Comparison of ENCODE assay signal across 8 mouse cellular contexts in the genomic region with DNA sequence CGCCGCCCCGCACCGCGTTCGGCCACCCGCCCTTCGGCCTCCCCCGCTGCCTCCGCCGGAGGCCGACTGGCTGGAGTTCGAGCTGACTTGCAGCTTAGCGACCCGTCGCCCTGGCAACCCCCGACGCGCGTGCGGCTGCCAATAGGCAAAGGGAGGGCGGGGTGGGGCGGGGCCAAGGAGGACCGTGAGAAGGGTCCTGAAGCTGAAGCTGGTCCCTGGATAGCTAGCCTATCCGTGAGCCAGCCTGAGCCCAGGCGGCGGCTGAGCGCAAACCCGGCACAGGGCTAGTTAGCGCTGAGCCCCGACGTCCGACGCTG. TPM values are rescaled to one million over a fixed set of nuclear protein-coding genes. Genes with fewer than 3 reads are reported as not detected.
DNase-seq lines count a peak whose midpoint lies in the region; ATAC-seq and TF ChIP-seq lines count a peak whose summit lies in the region.

No protein-coding gene starts in this region.

- peak; percentile 94 for ATAC-seq in forebrain, embryonic 14.5 days
- peak; percentile 56 for ATAC-seq in intestine, postnatal 0 days
- peak; percentile 51 for ATAC-seq in liver, embryonic 14.5 days (ENCODE audit: insufficient read depth)
- ATAC-seq in neural tube, embryonic 13.5 days (ENCODE audit: low read depth): peak; percentile 94

- TF ChIP-seq CTCF in intestine, postnatal 0 days (IDR thresholded peaks at IDR 0.05; ENCODE audit: low read depth): no peak
- TF ChIP-seq CTCF in liver, embryonic 14.5 days (IDR thresholded peaks at IDR 0.05; ENCODE audit: low read depth): no peak

- TF ChIP-seq EP300 in liver, embryonic 14.5 days (IDR thresholded peaks at IDR 0.05; ENCODE audit: low read depth): no peak

- H3K27me3 ChIP-seq in forebrain, embryonic 14.5 days (replicated peaks; ENCODE audit: control insufficient read depth, insufficient read depth, low read length): peaks cover 44% of the 10 kb centered on the region
- H3K27me3 ChIP-seq in intestine, postnatal 0 days (replicated peaks; ENCODE audit: control insufficient read depth, insufficient read depth, low read length): peaks cover 50% of the 10 kb centered on the region
- H3K27me3 ChIP-seq in liver, embryonic 14.5 days (ENCODE audit: control insufficient read depth, insufficient read depth, low read length): peaks cover 59% of the 10 kb centered on the region
- peaks cover 85% of the 10 kb centered on the region for H3K27me3 ChIP-seq in neural tube, embryonic 13.5 days

- peaks cover 11% of the 10 kb centered on the region; the same call in 1 of the 2 replicates for H3K4me1 ChIP-seq in forebrain, embryonic 14.5 days (ENCODE audit: control insufficient read depth, insufficient read depth, low read length)
- H3K4me1 ChIP-seq in intestine, postnatal 0 days (replicated peaks; ENCODE audit: control insufficient read depth, insufficient read depth, low read length): peaks cover 10% of the 10 kb centered on the region; the same call in 1 of the 2 replicates
- no peaks in the 10 kb centered on the region; a peak in 1 of 4 replicates for H3K4me1 ChIP-seq in liver, embryonic 14.5 days (replicated peaks; ENCODE audit: control insufficient read depth in 2 of 2, insufficient read depth in 2 of 2, low read length in 1 of 2)
- peaks cover 23% of the 10 kb centered on the region for H3K4me1 ChIP-seq in neural tube, embryonic 13.5 days (replicated peaks)

- no peak overlapping the region for H3K27ac ChIP-seq in forebrain, embryonic 14.5 days (ENCODE audit: low read depth, low read length)
- H3K27ac ChIP-seq in intestine, postnatal 0 days (ENCODE audit: low read depth, low read length): peak overlapping the region; percentile 88
- no peak overlapping the region for H3K27ac ChIP-seq in liver, embryonic 14.5 days
- 0 out of 2 replicates have a peak overlapping the region, but pooled peaks have one; percentile 54 for H3K27ac ChIP-seq in neural tube, embryonic 13.5 days (replicated peaks)

- under 1% methylated on average over 29 of the region's 34 CpGs for WGBS in forebrain, embryonic 14.5 days
- WGBS in intestine, postnatal 0 days: under 1% methylated on average over 34 of the region's 34 CpGs
- 1% methylated on average over 33 of the region's 34 CpGs for WGBS in liver, embryonic 14.5 days (ENCODE audit: insufficient replicate concordance)
- 1% methylated on average over 29 of the region's 34 CpGs for WGBS in neural tube, embryonic 13.5 days

- peak; percentile 51 for DNase-seq in gastrocnemius, postnatal 10 days
- no peak for DNase-seq in gastrocnemius, adult 18-20 months (ENCODE audit: low spot score)
- peak; percentile 54 to 58 for DNase-seq in adrenal gland, adult 18-20 months (ENCODE audit: low spot score in 2 of 2)
- DNase-seq in forebrain, embryonic 14.5 days (ENCODE audit: low spot score): peak; percentile 92
- DNase-seq in liver, embryonic 14.5 days (ENCODE audit: low read depth in 3 of 3, low spot score in 3 of 3): no peak
- no peak for DNase-seq in cerebellum, adult 9-10 months

- H3K9ac ChIP-seq in forebrain, embryonic 14.5 days (ENCODE audit: low read length): peak overlapping the region; percentile 46; the same call in 1 of the 2 replicates
- peak overlapping the region; percentile 62 for H3K9ac ChIP-seq in intestine, postnatal 0 days (ENCODE audit: low read depth, low read length)
- no peak overlapping the region for H3K9ac ChIP-seq in liver, embryonic 14.5 days (replicated peaks)
- peak overlapping the region; percentile 64 for H3K9ac ChIP-seq in neural tube, embryonic 13.5 days

- H3K36me3 ChIP-seq in forebrain, embryonic 14.5 days (ENCODE audit: control insufficient read depth, insufficient read depth, low read length): no peaks in the 10 kb centered on the region
- no peaks in the 10 kb centered on the region for H3K36me3 ChIP-seq in intestine, postnatal 0 days (ENCODE audit: control insufficient read depth, insufficient read depth)
- H3K36me3 ChIP-seq in liver, embryonic 14.5 days (replicated peaks; ENCODE audit: control insufficient read depth, insufficient read depth, low read depth): no peaks in the 10 kb centered on the region
- H3K36me3 ChIP-seq in neural tube, embryonic 13.5 days: no peaks in the 10 kb centered on the region

- H3K9me3 ChIP-seq in forebrain, embryonic 14.5 days (replicated peaks; ENCODE audit: control insufficient read depth, low read length): no peaks in the 10 kb centered on the region
- no peaks in the 10 kb centered on the region for H3K9me3 ChIP-seq in intestine, postnatal 0 days (ENCODE audit: control insufficient read depth)
- no peaks in the 10 kb centered on the region for H3K9me3 ChIP-seq in liver, embryonic 14.5 days (ENCODE audit: control insufficient read depth, low read length)
- no peaks in the 10 kb centered on the region for H3K9me3 ChIP-seq in neural tube, embryonic 13.5 days

- peak overlapping the region; percentile 82 for H3K4me2 ChIP-seq in forebrain, embryonic 14.5 days (ENCODE audit: low read length)
- peak overlapping the region; percentile 90 for H3K4me2 ChIP-seq in intestine, postnatal 0 days (replicated peaks; ENCODE audit: low read depth)
- H3K4me2 ChIP-seq in liver, embryonic 14.5 days (ENCODE audit: low read depth): peak overlapping the region; percentile 49
- peak overlapping the region; percentile 83 for H3K4me2 ChIP-seq in neural tube, embryonic 13.5 days

- H3K4me3 ChIP-seq in forebrain, embryonic 14.5 days (ENCODE audit: low read depth, low read length): peak overlapping the region; percentile 47
- H3K4me3 ChIP-seq in intestine, postnatal 0 days (ENCODE audit: low read depth, low read length): peak overlapping the region; percentile 55
- H3K4me3 ChIP-seq in liver, embryonic 14.5 days (ENCODE audit: insufficient read depth in 1 of 2, low read depth in 2 of 2, low read length in 2 of 2): peak overlapping the region in 1 of 2 experiments; percentile 35; a peak in 2 of 4 replicates
- H3K4me3 ChIP-seq in neural tube, embryonic 13.5 days: peak overlapping the region; percentile 50

RNA-seq across cellular contexts. Expression of a gene that starts 0.2 kb away (rescaled TPM):
- total RNA-seq in gastrocnemius, postnatal 10 days (2021): under 1 TPM; 0.40 to 0.43 TPM
- total RNA-seq in gastrocnemius, adult 18-20 months (2021): under 1 TPM; 0.17 to 0.18 TPM
- total RNA-seq in adrenal gland, adult 18-20 months (2021): 1 to 10 TPM; 4.1 to 5.9 TPM
- polyA plus RNA-seq in forebrain, embryonic 14.5 days (2014; fragmentation: Nextera tagmentation; extraction: Ambion mirVana): 0.49 and 0.76 TPM in 2 replicates
- 12.5 and 14.3 TPM in 2 replicates for polyA plus RNA-seq in intestine, postnatal 0 days (2015; fragmentation: Nextera tagmentation; extraction: Ambion mirVana)
- polyA plus RNA-seq in liver, embryonic 14.5 days (2012; rRNA removed): 0.05 and 0.06 TPM in 2 replicates
- 0.08 TPM in 1 of 2 replicates, not detected in the other for polyA plus RNA-seq in liver, embryonic 14.5 days (2014; fragmentation: Nextera tagmentation; extraction: Ambion mirVana)
- 0.55 and 0.67 TPM in 2 replicates for polyA plus RNA-seq in neural tube, embryonic 13.5 days (2015; fragmentation: Nextera tagmentation; extraction: Ambion mirVana)

RNA-seq across cellular contexts. Expression of a gene that starts 25.3 kb away (rescaled TPM):
- 1 to 10 TPM in 1 of 2 experiments, under 1 TPM in 1; 0.40 to 1.3 TPM for total RNA-seq in gastrocnemius, postnatal 10 days (2021)
- under 1 TPM; 0.82 to 0.85 TPM for total RNA-seq in gastrocnemius, adult 18-20 months (2021)
- total RNA-seq in adrenal gland, adult 18-20 months (2021): under 1 TPM in 1 of 2 experiments, not detected in 1; 0.35 TPM
- polyA plus RNA-seq in forebrain, embryonic 14.5 days (2014; fragmentation: Nextera tagmentation; extraction: Ambion mirVana): 2.5 and 2.6 TPM in 2 replicates
- 26.1 and 27.8 TPM in 2 replicates for polyA plus RNA-seq in intestine, postnatal 0 days (2015; fragmentation: Nextera tagmentation; extraction: Ambion mirVana)
- 0.17 and 0.26 TPM in 2 replicates for polyA plus RNA-seq in liver, embryonic 14.5 days (2012; rRNA removed)
- 0.19 TPM in 1 of 2 replicates, not detected in the other for polyA plus RNA-seq in liver, embryonic 14.5 days (2014; fragmentation: Nextera tagmentation; extraction: Ambion mirVana)
- polyA plus RNA-seq in neural tube, embryonic 13.5 days (2015; fragmentation: Nextera tagmentation; extraction: Ambion mirVana): 0.18 and 0.22 TPM in 2 replicates

Comparison
In these comparisons a context has a peak if more than half of its experiments do, and no peak if none do; other contexts are left out.
1. DNase-seq: peak in gastrocnemius, postnatal 10 days (single experiment), adrenal gland, adult 18-20 months (2 of 2) and forebrain, embryonic 14.5 days (single experiment); none in gastrocnemius, adult 18-20 months (single experiment), liver, embryonic 14.5 days (0 of 3) and cerebellum, adult 9-10 months (single experiment).
2. H3K27ac ChIP-seq: peak in intestine, postnatal 0 days (single experiment) and neural tube, embryonic 13.5 days (single experiment); none in forebrain, embryonic 14.5 days (single experiment) and liver, embryonic 14.5 days (single experiment).
3. Peak in every context shown above with its lines, with median percentiles within 50 percentile points of each other: ATAC-seq and H3K4me2 ChIP-seq.